Comparison of ENCODE assay signal across 8 mouse cellular contexts in genomic region chr5:114638769-114639644, GRCm38 (mm10). TPM values are rescaled to one million over a fixed set of nuclear protein-coding genes. Genes with fewer than 3 reads are reported as not detected.
A peak's percentile ranks its signal among the peaks of the same experiment; 100 is the strongest.
DNase-seq lines count a peak whose midpoint lies in the region; ATAC-seq lines count a peak whose summit lies in the region.

No protein-coding gene starts in this region.

- DNase-seq in CD4-positive helper T cell, adult 2 months (ENCODE audit: low read depth, low spot score) = peak; percentile 85
- DNase-seq in c-Kit-negative CD71-positive TER-119-positive erythroid progenitor cells, embryonic 14.5 days (ENCODE audit: low read depth, low spot score) = peak; percentile 59
- DNase-seq in forebrain, embryonic 10.5 days (ENCODE audit: extremely low spot score, low spot score) = peak; percentile 86
- DNase-seq in kidney, postnatal 14 days = peak; percentile 91
- peak; percentile 76 to 86 for DNase-seq in natural killer cell, adult 2 months (ENCODE audit: low spot score in 2 of 2)

- peak overlapping the region; percentile 43 for H3K4me2 ChIP-seq in heart, embryonic 15.5 days
- peak overlapping the region; percentile 22 for H3K4me2 ChIP-seq in liver, embryonic 12.5 days
- peak overlapping the region; percentile 36 for H3K4me2 ChIP-seq in stomach, embryonic 14.5 days (replicated peaks; ENCODE audit: low read depth, low read length)

- H3K27ac ChIP-seq in forebrain, embryonic 10.5 days = no peak overlapping the region
- no peak overlapping the region for H3K27ac ChIP-seq in heart, embryonic 15.5 days
- no peak overlapping the region for H3K27ac ChIP-seq in liver, embryonic 12.5 days
- H3K27ac ChIP-seq in stomach, embryonic 14.5 days (ENCODE audit: low read length) = no peak overlapping the region

- H3K36me3 ChIP-seq in forebrain, embryonic 10.5 days (replicated peaks) = no peaks in the 10 kb centered on the region
- no peaks in the 10 kb centered on the region for H3K36me3 ChIP-seq in heart, embryonic 15.5 days
- H3K36me3 ChIP-seq in liver, embryonic 12.5 days = no peaks in the 10 kb centered on the region
- no peaks in the 10 kb centered on the region for H3K36me3 ChIP-seq in stomach, embryonic 14.5 days (ENCODE audit: control insufficient read depth, insufficient read depth, low read length)

- H3K4me1 ChIP-seq in forebrain, embryonic 10.5 days = peaks cover 15% of the 10 kb centered on the region
- peaks cover 6% of the 10 kb centered on the region for H3K4me1 ChIP-seq in heart, embryonic 15.5 days (replicated peaks)
- H3K4me1 ChIP-seq in liver, embryonic 12.5 days = peaks cover 5% of the 10 kb centered on the region
- no peaks in the 10 kb centered on the region for H3K4me1 ChIP-seq in stomach, embryonic 14.5 days (ENCODE audit: control insufficient read depth, insufficient read depth, low read length)

- peak; percentile 58; the same call in 1 of the 2 replicates for ATAC-seq in heart, embryonic 15.5 days (replicated peaks; ENCODE audit: insufficient number of reproducible peaks, insufficient read depth, low FRiP score, low read depth)
- peak; percentile 68 for ATAC-seq in liver, embryonic 12.5 days
- ATAC-seq in stomach, embryonic 14.5 days (ENCODE audit: insufficient number of reproducible peaks, insufficient read depth, low FRiP score, low read depth) = peak; percentile 73; the same call in 1 of the 2 replicates

- 18% methylated on average over 22 of the region's 22 CpGs for WGBS in forebrain, embryonic 10.5 days
- WGBS in heart, embryonic 15.5 days = 13% methylated on average over 22 of the region's 22 CpGs
- 11% methylated on average over 22 of the region's 22 CpGs for WGBS in liver, embryonic 12.5 days (ENCODE audit: insufficient replicate concordance)
- WGBS in stomach, embryonic 14.5 days = 16% methylated on average over 22 of the region's 22 CpGs

- no peaks in the 10 kb centered on the region for H3K9me3 ChIP-seq in forebrain, embryonic 10.5 days
- no peaks in the 10 kb centered on the region for H3K9me3 ChIP-seq in heart, embryonic 15.5 days (replicated peaks)
- no peaks in the 10 kb centered on the region for H3K9me3 ChIP-seq in liver, embryonic 12.5 days (replicated peaks)
- no peaks in the 10 kb centered on the region for H3K9me3 ChIP-seq in stomach, embryonic 14.5 days (ENCODE audit: control insufficient read depth, low read depth, low read length)

- peak overlapping the region; percentile 31 for H3K4me3 ChIP-seq in forebrain, embryonic 10.5 days
- 0 out of 2 replicates have a peak overlapping the region, but pooled peaks have one; percentile 8 for H3K4me3 ChIP-seq in heart, embryonic 15.5 days
- H3K4me3 ChIP-seq in liver, embryonic 12.5 days = no peak overlapping the region
- no peak overlapping the region for H3K4me3 ChIP-seq in stomach, embryonic 14.5 days (ENCODE audit: low read depth, low read length)

- peaks cover 67% of the 10 kb centered on the region for H3K27me3 ChIP-seq in forebrain, embryonic 10.5 days (ENCODE audit: poor library complexity, severe bottlenecking)
- H3K27me3 ChIP-seq in heart, embryonic 15.5 days = peaks cover 61% of the 10 kb centered on the region
- H3K27me3 ChIP-seq in liver, embryonic 12.5 days (replicated peaks) = peaks cover 69% of the 10 kb centered on the region
- H3K27me3 ChIP-seq in stomach, embryonic 14.5 days (ENCODE audit: control insufficient read depth, insufficient read depth, low read length) = no peaks in the 10 kb centered on the region

- H3K9ac ChIP-seq in heart, embryonic 15.5 days = no peak overlapping the region
- H3K9ac ChIP-seq in liver, embryonic 12.5 days = no peak overlapping the region
- H3K9ac ChIP-seq in stomach, embryonic 14.5 days (replicated peaks; ENCODE audit: low read depth, low read length) = 0 out of 2 replicates have a peak overlapping the region, but pooled peaks have one; percentile 6

RNA-seq across cellular contexts. Expression of gene Trpv4, which starts 19.2 kb away (rescaled TPM):
- 0.17 and 0.31 TPM in 2 replicates for polyA plus RNA-seq in forebrain, embryonic 10.5 days (2016; fragmentation: Nextera tagmentation; extraction: Ambion mirVana)
- 1.00 and 2.4 TPM in 2 replicates for polyA plus RNA-seq in heart, embryonic 15.5 days (2015; fragmentation: Nextera tagmentation; extraction: Ambion mirVana)
- polyA plus RNA-seq in liver, embryonic 12.5 days (2016; fragmentation: Nextera tagmentation; extraction: Ambion mirVana) = 0.19 and 0.29 TPM in 2 replicates
- 1.5 and 1.9 TPM in 2 replicates for polyA plus RNA-seq in stomach, embryonic 14.5 days (2014; fragmentation: Nextera tagmentation; extraction: Ambion mirVana)

RNA-seq across cellular contexts. Expression of gene Gltp, which starts 51.8 kb away (rescaled TPM):
- polyA plus RNA-seq in forebrain, embryonic 10.5 days (2016; fragmentation: Nextera tagmentation; extraction: Ambion mirVana) = 86.9 and 88.8 TPM in 2 replicates
- polyA plus RNA-seq in heart, embryonic 15.5 days (2015; fragmentation: Nextera tagmentation; extraction: Ambion mirVana) = 45.9 and 70.4 TPM in 2 replicates
- 41.9 and 44.0 TPM in 2 replicates for polyA plus RNA-seq in liver, embryonic 12.5 days (2016; fragmentation: Nextera tagmentation; extraction: Ambion mirVana)
- 81.6 and 87.4 TPM in 2 replicates for polyA plus RNA-seq in stomach, embryonic 14.5 days (2014; fragmentation: Nextera tagmentation; extraction: Ambion mirVana)

Comparison
In these comparisons a context has a peak if more than half of its experiments do, and no peak if none do; other contexts are left out.
1. H3K4me3 ChIP-seq: peak in forebrain, embryonic 10.5 days (single experiment) and heart, embryonic 15.5 days (single experiment); none in liver, embryonic 12.5 days (single experiment) and stomach, embryonic 14.5 days (single experiment).
2. Peak in every context shown above with its lines, with median percentiles within 50 percentile points of each other: DNase-seq, ATAC-seq and H3K4me2 ChIP-seq.